Mouse (Mus musculus) MEL (cell line): ENCODE data around the gene Commd3.

Experiments
- BHLHE40 ChIP-seq: IDR thresholded peaks from 2 replicates; pipeline ENCODE4 v1.6.1; 2012; ENCODE audit warnings: low read depth, mild to moderate bottlenecking, inconsistent platforms, low read length, improper control_type of control experiment, borderline replicate concordance
- CHD1 ChIP-seq: IDR thresholded peaks from 2 replicates; pipeline ENCODE4 v1.6.1; 2012; ENCODE audit warnings: low read depth, mild to moderate bottlenecking, inconsistent platforms, low read length, improper control_type of control experiment
- CHD2 ChIP-seq: IDR thresholded peaks from 2 replicates; pipeline ENCODE4 v1.6.1; 2011; ENCODE audit warnings: low read length, improper control_type of control experiment
- CTCF ChIP-seq, 3 experiments: IDR thresholded peaks in 2 of 3; conservative IDR thresholded peaks in 1 of 3; 2 replicates each; pipeline ENCODE4 v1.5.1; 2011 to 2012; ENCODE audit warnings: low read length in 3 of 3, low read depth in 2 of 3, mild to moderate bottlenecking in 2 of 3, improper control_type of control experiment in 1 of 3, inconsistent platforms in 1 of 3, mixed read lengths in 1 of 3, moderate library complexity in 1 of 3; ENCODE audit not compliant: control insufficient read depth in 1 of 3, insufficient read depth in 1 of 3, poor library complexity in 1 of 3, severe bottlenecking in 1 of 3
- EP300 ChIP-seq, 2 experiments: IDR thresholded peaks; 2 replicates each; pipeline ENCODE4 v1.6.1; 2011; ENCODE audit warnings: improper control_type of control experiment in 2 of 2, low read length in 2 of 2, low read depth in 1 of 2, mild to moderate bottlenecking in 1 of 2
- JUND ChIP-seq: IDR thresholded peaks from 2 replicates; pipeline ENCODE4 v1.6.1; 2011; ENCODE audit warnings: low read depth, mild to moderate bottlenecking, improper control_type of control experiment, low read length
- MYC ChIP-seq: IDR thresholded peaks from 2 replicates; pipeline ENCODE4 v1.6.1; 2011; ENCODE audit warnings: low read depth, mild to moderate bottlenecking, low read length, improper control_type of control experiment, moderate library complexity
- RCOR1 ChIP-seq: IDR thresholded peaks from 2 replicates; pipeline ENCODE4 v1.6.1; 2012; ENCODE audit warnings: low read depth, mild to moderate bottlenecking, inconsistent platforms, low read length, improper control_type of control experiment
- USF2 ChIP-seq, 2 experiments: IDR thresholded peaks; 2 replicates each; pipeline ENCODE4 v1.6.1; 2011 to 2012; ENCODE audit warnings: improper control_type of control experiment in 2 of 2, low read length in 2 of 2, borderline replicate concordance in 1 of 2, inconsistent platforms in 1 of 2, low read depth in 1 of 2, mild to moderate bottlenecking in 1 of 2; ENCODE audit not compliant: insufficient read depth in 1 of 2
- ZKSCAN1 ChIP-seq: IDR thresholded peaks from 2 replicates; pipeline ENCODE4 v1.6.1; 2012; ENCODE audit warnings: low read depth, mild to moderate bottlenecking, inconsistent platforms, low read length, improper control_type of control experiment, moderate library complexity

DNA sequence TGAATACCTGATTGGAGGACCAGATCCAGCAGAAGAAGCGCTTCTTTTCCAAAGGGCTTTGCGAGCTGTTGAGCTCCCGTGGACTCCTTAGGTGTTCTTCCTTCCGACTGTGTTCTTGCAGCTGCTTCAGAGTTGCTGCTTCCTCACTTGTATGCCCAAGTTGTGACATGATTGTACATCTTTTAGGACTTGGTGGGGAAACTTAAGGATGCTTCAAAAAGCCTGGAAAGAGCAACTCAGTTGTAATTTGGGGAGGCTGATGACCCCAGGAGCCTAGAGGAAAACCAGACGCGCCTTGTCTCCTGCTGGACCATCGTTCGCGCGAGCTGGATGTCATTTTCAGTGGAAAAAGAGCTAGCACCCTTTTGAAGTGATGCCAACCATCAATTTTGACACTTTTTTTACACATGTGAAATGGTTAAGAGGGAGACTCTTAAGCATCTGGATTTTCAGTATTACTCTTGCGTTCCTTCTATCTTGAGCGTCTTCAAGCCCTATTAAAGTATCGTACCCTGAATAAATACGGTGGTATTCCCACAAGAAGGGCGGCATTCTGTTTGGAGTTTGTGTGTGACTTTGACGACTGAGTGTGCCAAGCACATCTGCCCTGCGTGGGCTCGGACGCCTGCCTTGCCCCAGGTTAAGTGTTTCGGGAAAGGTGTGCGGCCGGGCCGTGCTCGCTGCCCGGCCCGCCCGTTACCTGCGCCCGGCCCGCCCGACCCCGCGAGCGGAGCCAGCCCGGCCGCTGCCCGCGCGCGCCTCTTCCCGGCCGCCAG lies 3.7 kb downstream of the Commd3 start:
- no peak for TF ChIP-seq CHD1
- no peak for TF ChIP-seq RCOR1
- no peak for TF ChIP-seq USF2 (IDR thresholded peaks at IDR 0.05; ENCODE audit: borderline replicate concordance in 1 of 2, insufficient read depth in 1 of 2, low read depth in 1 of 2, low read length in 2 of 2)
- TF ChIP-seq CTCF (IDR thresholded peaks at IDR 0.05 in 2 of 3, conservative IDR thresholded peaks at IDR 0.05 in 1 of 3; ENCODE audit: control insufficient read depth in 1 of 3, insufficient read depth in 1 of 3, low read depth in 2 of 3, low read length in 3 of 3, poor library complexity in 1 of 3, severe bottlenecking in 1 of 3), result no peak
- no peak for TF ChIP-seq BHLHE40
- no peak for TF ChIP-seq EP300 (IDR thresholded peaks at IDR 0.05; ENCODE audit: low read depth in 1 of 2, low read length in 2 of 2)
- TF ChIP-seq CHD2, result no peak
- TF ChIP-seq JUND, result no peak
- TF ChIP-seq ZKSCAN1, result no peak
- TF ChIP-seq MYC, result no peak
